Mouse (Mus musculus) lung, adult 2 months (tissue): ENCODE results near the gene Nt5e.

Source experiments
- CTCF ChIP-seq: fragments of 200-500 bp; IDR thresholded peaks from 2 replicates; pipeline ENCODE4 v1.5.1; 2011; ENCODE audit warnings: mild to moderate bottlenecking, low read length, control low read depth; ENCODE audit not compliant: insufficient read depth
- POLR2A ChIP-seq: fragments of 200-500 bp; IDR thresholded peaks from 2 replicates; pipeline ENCODE4 v1.6.1; 2011; ENCODE audit warnings: low read depth, mild to moderate bottlenecking, control low read depth, low read length, borderline replicate concordance; ENCODE audit errors: extremely low read depth

DNA sequence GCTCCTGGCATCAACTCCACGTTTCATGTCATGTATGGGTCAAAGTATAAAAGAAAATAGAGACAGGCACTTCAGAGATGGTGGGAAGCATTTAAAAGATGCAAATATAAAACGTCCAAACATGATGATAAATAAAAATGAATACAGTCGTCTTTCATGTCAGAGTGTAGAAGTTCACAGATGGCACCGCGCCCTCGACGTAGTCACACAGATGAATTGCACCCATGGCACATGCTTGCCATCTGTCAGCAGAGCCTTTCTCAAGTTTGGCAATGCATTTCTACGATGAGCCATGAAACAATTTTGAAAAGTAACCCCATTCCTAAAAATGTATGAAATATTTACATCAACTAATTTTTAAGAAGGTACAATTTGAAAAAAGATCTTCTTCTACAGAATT lies 67.9 kb downstream of the Nt5e start:
- no peak for TF ChIP-seq POLR2A
- TF ChIP-seq CTCF = no peak
